Mouse (Mus musculus) embryonic fibroblast, embryonic 13.5 days (primary cell): Measurements from ENCODE around the gene Ptprf.

ENCODE experiments used
- CTCF ChIP-seq: IDR thresholded peaks from 2 replicates; pipeline ENCODE4 v1.5.1; 2011; ENCODE audit warnings: mild to moderate bottlenecking, control low read depth, low read length, moderate library complexity, borderline replicate concordance; ENCODE audit not compliant: insufficient read depth
- POLR2A ChIP-seq: IDR thresholded peaks from 2 replicates; pipeline ENCODE4 v1.6.1; 2011; ENCODE audit warnings: low read depth, mild to moderate bottlenecking, control low read depth, low read length, moderate library complexity

DNA sequence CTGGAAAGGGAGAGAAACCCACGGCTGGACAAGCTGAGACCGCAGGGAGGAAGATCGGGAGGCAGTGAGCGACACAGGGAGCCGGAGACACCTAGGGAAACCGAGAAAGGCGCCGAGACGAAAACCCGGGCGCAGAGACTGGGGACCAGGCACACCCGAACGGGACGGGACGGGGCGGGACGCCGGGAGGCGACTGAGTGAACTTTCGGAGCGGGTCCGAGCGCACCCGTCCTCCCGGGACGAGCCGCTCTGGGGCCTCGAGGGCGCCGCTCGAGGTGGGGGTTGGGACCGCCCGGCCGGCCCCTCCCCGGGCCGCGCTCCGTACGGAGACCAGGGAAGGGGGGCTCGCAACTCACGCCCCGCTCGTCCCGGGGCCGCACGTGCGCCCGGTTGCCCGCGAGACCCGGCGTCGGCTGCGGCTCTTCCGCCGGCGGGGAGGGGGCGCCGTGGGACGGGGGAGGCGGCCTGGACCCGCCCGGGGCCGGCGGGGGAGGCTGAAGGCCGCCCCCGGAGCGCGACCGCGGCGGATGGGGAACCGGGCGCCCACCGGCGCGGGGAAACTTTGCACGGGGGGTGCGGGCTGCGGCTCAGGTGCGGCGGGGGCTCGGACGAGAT is 682 bp downstream of the Ptprf start:
- TF ChIP-seq CTCF = no peak
- TF ChIP-seq POLR2A = 0 out of 2 replicates have a peak, but pooled peaks have one; percentile 21
